Mouse (Mus musculus) adrenal gland (tissue): ENCODE measurements around the gene Kcnk3.

Source experiments
- intact Hi-C: fragments of 180-260 bp; cut with DNase I; formaldehyde crosslinking; loops from one replicate; pipeline ENCODE4 v1.15.1; 2025

The Kcnk3 gene

GRCm38 (mm10) chr5:30586616-30587015 lies 1.4 kb upstream of the Kcnk3 start:
- intact Hi-C loops: loop anchor here (5.0 kb wide), 1 partner anchor 64 kb away; no protein-coding TSS in a partner anchor

GRCm38 (mm10) chr5:30587101-30587500 lies 869 bp upstream of the Kcnk3 start:
- intact Hi-C loops: loop anchor here (5.0 kb wide), 1 partner anchor 65 kb away; no protein-coding TSS in a partner anchor

DNA sequence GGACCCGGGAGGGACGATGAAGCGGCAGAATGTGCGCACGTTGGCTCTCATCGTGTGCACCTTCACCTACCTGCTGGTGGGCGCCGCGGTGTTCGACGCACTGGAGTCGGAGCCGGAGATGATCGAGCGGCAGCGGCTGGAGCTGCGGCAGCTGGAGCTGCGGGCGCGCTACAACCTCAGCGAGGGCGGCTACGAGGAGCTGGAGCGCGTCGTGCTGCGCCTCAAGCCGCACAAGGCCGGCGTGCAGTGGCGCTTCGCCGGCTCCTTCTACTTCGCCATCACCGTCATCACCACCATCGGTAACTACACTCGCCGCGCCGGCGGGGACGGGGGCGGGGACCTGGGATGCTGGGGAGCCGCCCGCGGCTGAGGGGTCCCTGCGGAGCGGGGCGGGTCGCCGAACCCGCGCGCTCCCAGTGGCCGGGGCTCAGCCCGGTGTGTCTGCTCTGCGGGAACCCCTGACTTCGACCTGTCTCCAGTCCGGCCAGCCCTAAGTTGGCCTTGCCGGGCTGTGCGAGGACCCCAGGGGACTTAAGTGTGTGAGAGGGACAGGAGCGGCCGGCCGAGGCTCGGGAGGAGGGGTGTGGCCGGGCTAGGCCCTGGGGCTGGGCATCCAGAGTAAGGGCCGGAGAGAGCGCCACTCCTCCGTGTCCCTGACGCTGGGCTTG lies 465 bp downstream of the Kcnk3 start:
- intact Hi-C loops: loop anchor here (5.0 kb wide), 1 partner anchor 66 kb away; no protein-coding TSS in a partner anchor

DNA sequence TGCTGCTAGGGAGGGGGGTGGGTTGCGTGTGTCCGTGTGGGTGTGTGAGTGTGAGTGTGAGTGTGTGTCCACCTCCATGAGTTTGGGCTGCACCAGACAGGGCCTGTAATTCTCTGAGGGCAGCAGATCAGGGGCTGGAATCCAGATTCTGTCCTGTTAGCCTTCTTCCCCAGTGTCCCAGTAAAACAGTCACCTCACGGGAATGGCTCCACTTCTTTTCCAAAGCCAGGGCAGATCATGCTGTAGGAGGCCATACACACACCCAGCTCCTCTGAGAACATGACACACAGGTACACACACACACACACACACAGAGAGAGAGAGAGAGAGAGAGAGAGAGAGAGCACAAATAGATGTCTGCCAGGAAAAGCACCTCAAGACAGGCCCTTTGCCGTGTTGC lies 1.1 kb downstream of the Kcnk3 start:
- intact Hi-C loops: loop anchor here (5.0 kb wide), 1 partner anchor 67 kb away; no protein-coding TSS in a partner anchor

GRCm38 (mm10) chr5:30589546-30589945 lies 1.6 kb downstream of the Kcnk3 start:
- intact Hi-C loops: loop anchor here (5.0 kb wide), 1 partner anchor 67 kb away; no protein-coding TSS in a partner anchor

DNA sequence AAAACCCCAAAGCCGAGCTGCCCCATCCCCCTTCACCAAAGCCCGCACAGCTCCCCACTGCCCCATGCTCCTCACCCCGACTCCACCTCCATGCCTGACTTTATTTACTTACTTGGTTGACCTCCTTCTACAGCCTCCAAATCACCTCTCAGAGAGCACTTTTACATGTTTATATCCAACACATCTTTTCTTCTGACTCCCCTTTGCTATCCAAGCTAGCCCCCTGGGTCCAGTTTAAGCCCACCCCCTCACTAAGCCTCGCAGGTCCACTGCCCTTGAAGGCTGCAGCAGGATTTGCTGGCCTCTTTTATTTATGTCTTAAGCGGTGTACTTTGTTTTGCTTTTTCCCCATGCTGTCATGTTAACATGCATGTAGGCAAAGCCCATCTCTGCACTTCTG lies 2.3 kb downstream of the Kcnk3 start:
- intact Hi-C loops: loop anchor here (5.0 kb wide), 1 partner anchor 38 kb away; no protein-coding TSS in a partner anchor

- intact Hi-C loops: loop anchor here (5.0 kb wide), 1 partner anchor 39 kb away; no protein-coding TSS in a partner anchor
These were observed 3.3 kb downstream of the Kcnk3 start for GRCm38 (mm10) chr5:30591205-30591731.

DNA sequence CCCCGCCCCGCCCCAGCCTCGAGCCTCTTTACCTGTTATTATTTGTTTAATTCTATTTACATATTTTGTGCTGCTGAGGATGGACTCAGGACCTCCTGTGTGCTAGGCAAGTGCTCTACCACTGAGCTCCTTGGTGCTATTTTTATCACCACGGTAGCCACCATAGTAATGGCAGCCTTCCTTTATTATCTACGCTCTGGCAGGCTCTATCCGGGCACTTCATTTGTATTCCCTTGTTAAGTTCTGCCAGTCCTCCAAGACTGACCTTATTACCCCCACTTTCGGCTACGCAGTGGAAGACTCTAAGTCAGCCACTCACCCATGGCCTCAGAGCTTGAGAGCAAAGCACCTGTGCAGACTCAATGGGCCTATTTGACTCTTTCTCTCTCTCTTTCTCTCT lies 3.8 kb downstream of the Kcnk3 start:
- intact Hi-C loops: loop anchor here (2.0 to 5.0 kb wide), 2 partner anchors 23 to 39 kb away; no protein-coding TSS in a partner anchor

DNA sequence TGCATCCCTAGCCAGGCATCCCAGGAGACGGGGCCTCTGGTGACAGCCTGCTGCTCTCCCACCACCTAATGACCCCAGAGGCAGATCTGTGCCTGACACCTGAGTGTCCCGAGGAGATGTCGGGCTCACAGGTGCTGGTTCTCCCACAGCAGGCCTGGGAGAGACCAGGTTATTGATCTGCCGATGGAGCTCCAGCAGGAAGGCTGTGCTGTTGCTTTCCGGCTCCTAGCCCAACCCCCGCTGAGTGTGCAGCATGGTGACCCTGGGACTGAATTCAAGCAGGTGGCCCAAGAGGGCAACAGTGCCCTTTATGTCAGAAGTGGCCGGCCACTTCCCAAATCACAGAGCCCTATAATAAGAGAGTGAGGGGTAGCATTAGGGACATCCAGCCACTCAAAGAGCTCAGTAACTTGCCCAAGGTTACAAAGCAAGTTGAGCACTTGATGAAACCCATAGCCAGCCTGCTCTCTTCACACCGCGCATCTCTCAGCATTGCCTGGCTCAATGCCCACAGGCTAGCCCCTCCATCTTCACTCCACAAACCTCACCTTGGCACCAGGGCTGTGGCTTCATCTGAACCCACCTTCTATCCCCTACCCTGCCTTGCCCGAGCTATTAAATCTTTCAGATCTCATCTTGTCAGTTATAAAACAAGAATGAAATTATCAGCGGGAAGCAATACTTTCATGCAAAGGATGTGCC lies 4.5 kb downstream of the Kcnk3 start:
- intact Hi-C loops: loop anchor here (2.0 to 5.0 kb wide), 2 partner anchors 22 to 40 kb away; no protein-coding TSS in a partner anchor

DNA sequence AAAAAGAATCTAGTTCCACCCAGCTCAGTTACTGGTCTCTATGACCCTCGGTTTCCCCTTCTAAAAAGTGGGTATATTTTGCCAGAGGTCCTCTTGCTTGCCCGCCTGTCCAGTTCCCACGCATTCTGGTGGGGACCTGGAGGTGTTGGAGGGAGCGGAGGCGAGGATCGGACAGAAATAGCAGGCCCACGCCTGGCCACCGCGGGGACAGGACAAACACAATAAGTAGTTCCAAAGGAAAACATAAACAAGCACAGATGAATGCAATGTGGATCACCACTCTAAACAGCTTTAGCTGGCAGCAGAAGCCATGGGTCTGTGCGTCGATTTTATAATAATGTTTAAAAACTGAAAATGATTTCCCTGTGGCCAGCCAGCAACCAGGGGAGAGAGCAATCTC lies 5.4 kb downstream of the Kcnk3 start:
- intact Hi-C loops: loop anchor here (2.0 to 5.0 kb wide), 2 partner anchors 21 to 41 kb away; no protein-coding TSS in a partner anchor

GRCm38 (mm10) chr5:30593811-30594504 lies 6.0 kb downstream of the Kcnk3 start:
- intact Hi-C loops: loop anchor here (2.0 to 5.0 kb wide), 2 partner anchors 21 to 42 kb away; no protein-coding TSS in a partner anchor

DNA sequence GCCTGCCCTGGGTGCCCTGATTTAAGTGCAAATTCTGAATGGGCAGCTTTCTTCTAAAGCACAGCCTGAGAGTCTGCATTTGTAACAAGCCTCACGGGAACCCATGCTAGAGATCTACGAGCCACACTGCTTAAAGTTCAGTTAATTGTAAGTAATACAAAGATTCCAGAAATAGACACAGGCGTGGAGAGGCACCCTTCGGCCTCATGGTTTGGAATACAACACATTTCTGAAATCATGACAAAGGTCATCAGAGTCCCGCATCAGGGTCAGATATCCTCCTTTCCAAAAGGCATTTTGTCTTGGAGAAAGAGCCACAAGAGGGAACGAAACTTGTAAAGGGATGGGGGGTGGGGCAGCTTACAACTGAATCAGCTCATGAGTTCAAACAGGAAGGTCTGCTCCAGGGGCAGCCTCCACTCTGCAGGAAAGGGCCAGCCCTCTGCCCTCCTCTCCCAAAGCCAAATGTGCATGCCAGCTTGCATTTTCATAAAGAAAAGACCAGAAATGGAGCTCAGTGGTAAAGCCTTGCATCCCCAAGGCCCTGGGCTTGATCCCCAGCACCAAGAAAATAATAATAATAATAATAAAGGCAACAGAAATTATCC lies 7.1 kb downstream of the Kcnk3 start:
- intact Hi-C loops: loop anchor here (5.0 kb wide), 1 partner anchor 43 kb away; no protein-coding TSS in a partner anchor

DNA sequence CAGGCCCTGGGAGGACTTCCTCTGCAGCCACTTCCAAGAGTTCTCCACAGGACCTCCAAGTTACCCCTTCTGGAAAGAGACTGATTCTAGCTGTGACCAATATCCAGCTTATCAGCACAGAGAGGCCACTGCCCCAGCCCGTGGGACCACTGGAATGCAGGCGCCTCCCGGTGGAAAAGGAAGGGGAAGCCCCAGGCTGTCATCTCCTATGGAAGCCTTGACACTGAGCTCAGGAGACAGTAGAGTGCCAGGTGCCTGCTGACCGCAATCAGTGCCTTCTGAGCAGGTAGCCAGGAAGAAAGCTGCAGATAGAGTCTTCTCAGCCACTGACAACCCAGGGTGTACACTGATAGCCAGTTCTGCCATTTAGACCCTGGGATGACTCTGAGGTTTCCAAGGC lies 13.4 kb downstream of the Kcnk3 start:
- intact Hi-C loops: no loop called here

DNA sequence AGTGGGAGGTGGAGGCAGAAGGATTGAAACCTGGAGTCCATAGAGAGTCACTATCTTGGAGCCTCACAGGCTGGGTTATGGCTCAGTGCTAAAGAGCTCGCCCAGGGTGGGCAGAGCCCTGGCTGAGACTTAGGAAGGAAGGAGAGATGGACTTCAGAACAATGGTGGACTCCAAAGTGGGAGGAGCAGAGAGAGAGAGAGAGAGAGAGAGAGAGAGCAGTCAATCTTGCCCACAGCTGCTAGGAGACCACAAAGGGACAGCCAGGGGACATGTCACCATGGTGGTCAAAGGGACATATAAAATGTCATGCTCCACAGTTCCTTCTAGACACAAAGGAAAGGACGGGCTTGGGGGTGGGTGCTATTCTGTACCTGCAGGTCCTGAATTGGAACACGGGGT lies 15.3 kb downstream of the Kcnk3 start:
- intact Hi-C loops: no loop called here

GRCm38 (mm10) chr5:30603926-30604325 lies 16.0 kb downstream of the Kcnk3 start:
- intact Hi-C loops: no loop called here

DNA sequence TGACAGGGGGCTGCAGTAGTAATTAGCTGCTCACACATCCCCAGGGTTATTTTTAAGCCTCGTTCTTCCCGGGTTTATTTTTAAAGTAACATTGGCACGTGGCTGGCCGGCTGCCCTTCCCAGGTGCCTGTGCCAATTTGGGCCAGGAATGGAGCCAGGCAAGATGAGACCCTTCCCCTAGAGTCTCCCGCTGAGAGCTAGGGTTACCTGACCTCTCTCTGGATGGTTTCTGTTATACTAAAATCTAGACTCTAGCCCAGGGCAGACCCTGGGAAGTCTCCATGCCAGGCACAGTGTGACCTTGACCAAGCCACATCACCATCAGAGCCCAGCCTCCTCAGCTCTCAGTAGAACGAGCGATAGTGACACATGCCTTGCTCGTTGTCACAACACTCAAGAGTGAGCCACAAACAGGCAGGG lies 16.8 kb downstream of the Kcnk3 start:
- intact Hi-C loops: no loop called here

DNA sequence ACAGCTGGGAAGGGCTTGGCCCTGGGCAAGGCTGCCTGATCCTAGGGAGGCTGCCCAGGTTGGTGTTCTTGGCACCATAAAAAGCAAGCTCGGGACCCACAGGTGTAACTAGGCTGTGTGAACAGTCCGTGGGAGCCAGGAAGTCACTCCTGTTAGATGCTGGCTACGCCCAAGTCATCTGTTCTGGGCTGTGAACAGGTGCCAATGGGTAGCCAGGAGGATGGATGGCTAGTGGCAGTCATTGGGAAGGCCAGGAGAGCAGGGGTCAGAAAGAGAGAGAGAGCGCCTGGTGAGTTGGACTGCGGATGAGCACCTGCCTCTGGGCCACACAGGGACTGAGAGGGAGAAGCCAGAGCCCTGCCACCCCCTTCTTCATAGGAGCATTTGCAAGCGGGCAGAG lies 17.7 kb downstream of the Kcnk3 start:
- intact Hi-C loops: no loop called here

GRCm38 (mm10) chr5:30606424-30607073 lies 18.6 kb downstream of the Kcnk3 start:
- intact Hi-C loops: no loop called here

DNA sequence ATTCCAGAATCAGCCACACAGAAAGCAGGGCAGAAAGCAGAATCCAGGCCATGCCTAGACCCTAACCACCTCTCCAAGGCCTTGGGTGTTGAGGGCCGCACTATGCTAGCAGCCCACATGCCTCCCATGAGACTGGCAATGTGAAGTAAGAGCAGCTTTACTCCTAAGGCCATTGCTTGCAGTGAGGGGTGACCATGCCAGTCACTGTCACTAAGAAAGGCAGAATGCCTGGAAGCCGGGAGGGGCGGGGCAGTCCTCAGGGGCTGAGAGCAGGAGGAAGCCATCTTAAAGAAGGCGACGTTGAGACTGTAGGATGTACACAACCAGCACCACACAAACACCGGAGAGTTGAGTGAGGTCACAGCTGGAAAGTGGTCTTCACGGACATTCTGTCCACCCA lies 21.1 kb downstream of the Kcnk3 start:
- intact Hi-C loops: no loop called here

DNA sequence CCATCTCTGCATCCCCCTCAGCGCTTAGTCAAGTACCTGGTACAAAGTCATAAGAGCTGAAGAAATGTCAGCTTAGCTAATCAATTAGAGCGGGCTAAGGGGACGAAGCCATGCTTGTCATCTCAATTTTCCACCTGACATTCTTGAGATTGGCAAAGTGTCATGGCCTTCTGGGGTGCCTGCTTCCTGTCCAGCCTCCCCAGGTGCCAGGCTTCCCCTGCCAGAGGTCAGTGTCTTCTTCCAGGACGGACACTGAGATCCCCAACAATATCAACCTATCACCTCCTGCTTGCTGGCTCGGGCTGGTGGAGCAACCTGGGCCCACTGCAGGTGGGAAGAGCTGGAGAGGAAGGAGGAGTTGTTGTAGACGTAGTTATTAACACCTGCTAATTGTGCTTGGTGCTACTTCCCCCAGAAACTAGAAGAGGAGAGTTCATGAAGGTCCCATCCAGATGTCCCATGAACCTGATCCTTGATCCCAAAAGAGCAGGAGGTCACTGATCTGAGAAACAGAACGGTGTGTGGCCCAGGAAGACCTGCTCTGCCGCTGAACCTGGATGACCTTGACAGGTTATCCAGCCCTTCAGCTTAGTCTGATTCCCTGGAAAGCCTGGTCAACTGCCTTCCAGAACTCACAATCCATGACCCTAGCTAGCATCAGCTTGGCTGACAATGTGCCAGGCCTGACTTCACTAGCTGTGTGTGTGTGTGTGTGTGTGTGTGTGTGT lies 22.1 kb downstream of the Kcnk3 start:
- intact Hi-C loops: no loop called here
